Mouse (Mus musculus): ENCODE measurements around the gene Man2c1. TPM values are rescaled to one million over a fixed set of nuclear protein-coding genes. Genes with fewer than 3 reads are reported as not detected.

The Man2c1 gene
- polyA plus RNA-seq (2015; fragmentation: Nextera tagmentation; extraction: Ambion mirVana) = 65.0 and 74.5 TPM in 2 replicates

DNA sequence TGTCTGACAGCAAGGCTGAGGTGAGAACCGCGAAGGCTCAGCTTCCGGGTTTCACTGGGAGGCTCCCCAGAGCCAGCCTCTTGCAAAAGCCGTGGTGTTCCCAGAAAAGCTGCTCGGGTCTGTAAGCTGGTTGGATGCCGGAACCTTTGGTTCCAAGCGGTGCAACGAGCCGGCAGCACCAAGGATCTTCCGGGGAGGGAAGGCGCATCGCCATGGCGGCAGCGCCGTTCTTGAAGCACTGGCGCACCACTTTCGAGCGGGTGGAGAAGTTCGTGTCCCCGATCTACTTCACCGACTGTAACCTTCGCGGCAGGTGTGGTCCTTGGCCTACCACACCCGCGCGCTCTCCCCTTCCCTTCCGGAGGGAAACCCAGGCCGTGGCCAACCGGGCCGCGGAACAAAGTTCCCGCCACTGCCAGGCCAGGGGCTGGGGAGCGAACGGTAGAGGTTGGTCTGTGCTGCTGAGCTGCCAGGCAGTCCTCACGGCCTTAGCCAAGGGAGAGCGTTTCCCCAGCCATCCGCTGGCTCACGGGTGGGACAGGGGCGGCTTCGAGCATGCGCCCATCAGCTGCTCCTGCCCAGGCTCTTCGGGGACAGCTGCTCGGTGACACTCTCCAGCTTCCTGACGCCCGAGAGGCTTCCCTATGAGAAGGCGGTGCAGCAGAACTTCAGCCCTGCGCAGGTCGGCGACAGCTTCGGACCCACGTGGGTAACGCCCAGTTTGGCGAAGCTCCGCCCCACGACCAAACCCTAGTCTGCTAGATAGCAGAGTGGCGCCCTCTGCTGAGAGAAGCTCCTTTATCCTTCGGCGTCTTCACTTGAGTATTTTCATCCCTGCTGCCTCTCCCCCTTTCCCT lies at the start of gene Man2c1:
Man2c1 (plus strand) TSS at position 114 of the 857 bp plus-strand sequence.
- H3K36me3 ChIP-seq (ENCODE audit: control insufficient read depth, insufficient read depth, low read length) = peaks cover 20% of the 10 kb centered on the region
- WGBS = under 1% methylated on average over 58 of the region's 58 CpGs
- peaks cover 7% of the 10 kb centered on the region; the same call in 1 of the 2 replicates for H3K4me1 ChIP-seq (replicated peaks; ENCODE audit: control insufficient read depth, insufficient read depth, low read length)
- peak within 1 kb of the TSS; percentile 98 for H3K27ac ChIP-seq (ENCODE audit: low read length)
- H3K9ac ChIP-seq (ENCODE audit: low read length) = peak within 1 kb of the TSS; percentile 86
- peak within 1 kb of the TSS; percentile 87 for H3K4me3 ChIP-seq (ENCODE audit: low read length)
- no peaks in the 10 kb centered on the region for H3K9me3 ChIP-seq (ENCODE audit: control insufficient read depth, low read length)
- ATAC-seq (ENCODE audit: low read depth) = peak; percentile 95
- peak within 1 kb of the TSS; percentile 84 for H3K4me2 ChIP-seq (ENCODE audit: low read depth, low read length)
- H3K27me3 ChIP-seq (ENCODE audit: control insufficient read depth, insufficient read depth, low read depth, low read length) = no peaks in the 10 kb centered on the region

DNA sequence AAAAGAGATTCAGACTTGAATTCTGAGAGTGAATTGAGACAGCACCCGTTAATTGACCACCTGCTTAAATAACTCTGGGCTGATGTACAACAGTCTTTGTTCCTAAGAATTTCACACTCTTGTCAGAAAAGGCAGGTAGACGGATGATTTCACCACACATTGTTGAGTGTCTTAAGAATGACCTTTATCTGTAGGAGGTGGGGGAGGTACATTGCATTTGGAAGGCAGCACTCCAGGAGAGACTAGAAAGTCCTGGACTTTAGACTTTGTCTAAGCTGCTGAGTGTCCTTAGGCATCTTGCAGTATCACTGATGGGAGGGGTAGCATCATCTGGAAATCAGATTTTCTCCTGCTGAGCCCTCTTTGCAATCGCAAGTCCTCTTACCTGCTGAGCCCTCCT lies 48.3 kb upstream of the Man2c1 start:
- peaks cover 7% of the 10 kb centered on the region for H3K36me3 ChIP-seq (ENCODE audit: control insufficient read depth, insufficient read depth, low read length)
- H3K4me1 ChIP-seq (replicated peaks; ENCODE audit: control insufficient read depth, insufficient read depth, low read length) = peaks cover 3% of the 10 kb centered on the region; the same call in 1 of the 2 replicates
- no peak overlapping the region for H3K9ac ChIP-seq (ENCODE audit: low read length)
- 70% methylated on average over 3 of the region's 3 CpGs for WGBS
- no peak overlapping the region for H3K4me3 ChIP-seq (ENCODE audit: low read length)
- no peaks in the 10 kb centered on the region for H3K27me3 ChIP-seq (ENCODE audit: control insufficient read depth, insufficient read depth, low read depth, low read length)
- no peak overlapping the region for H3K4me2 ChIP-seq (ENCODE audit: low read depth, low read length)
- no peak overlapping the region for H3K27ac ChIP-seq (ENCODE audit: low read length)
- no peaks in the 10 kb centered on the region for H3K9me3 ChIP-seq (ENCODE audit: control insufficient read depth, low read length)
- ATAC-seq (ENCODE audit: low read depth) = no peak

- Histone ChIP-seq H3K9ac (ENCODE audit: low read length) (no peak overlapping the region), H3K36me3 (ENCODE audit: control insufficient read depth, insufficient read depth, low read length) (peaks cover 36% of the 10 kb centered on the region), H3K27me3 (ENCODE audit: control insufficient read depth, insufficient read depth, low read depth, low read length) (no peaks in the 10 kb centered on the region), H3K27ac (ENCODE audit: low read length) (no peak overlapping the region), H3K9me3 (ENCODE audit: control insufficient read depth, low read length) (no peaks in the 10 kb centered on the region), H3K4me3 (ENCODE audit: low read length) (no peak overlapping the region), H3K4me2 (ENCODE audit: low read depth, low read length) (no peak overlapping the region), H3K4me1 (replicated peaks; ENCODE audit: control insufficient read depth, insufficient read depth, low read length) (no peaks in the 10 kb centered on the region)
- no peak for ATAC-seq (ENCODE audit: low read depth)
- 91% methylated on average over 13 of the region's 13 CpGs for WGBS
Measured at GRCm38 (mm10) chr9:57117261-57117755, 13.2 kb upstream of the Man2c1 start.

DNA sequence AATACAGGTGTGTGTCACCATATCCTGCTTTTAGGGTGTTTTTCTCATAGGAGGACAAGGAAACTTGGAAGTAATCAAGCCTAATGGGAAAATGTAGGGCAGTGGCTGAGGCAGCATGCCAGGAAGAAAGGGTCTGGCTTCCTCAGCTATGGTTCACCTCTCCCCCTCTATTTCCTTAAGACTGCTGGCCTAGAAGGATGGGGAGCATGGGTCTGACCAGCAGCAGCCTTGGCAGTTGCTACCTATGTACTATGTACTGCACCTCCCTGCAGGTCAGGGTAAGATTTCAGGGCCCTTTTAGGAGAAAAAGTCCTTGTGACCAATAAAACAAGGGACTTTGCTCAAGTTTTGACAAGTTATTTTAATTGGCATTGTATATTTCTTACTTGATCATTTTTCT lies 849 bp upstream of the Man2c1 start:
- Histone ChIP-seq H3K27me3 (ENCODE audit: control insufficient read depth, insufficient read depth, low read depth, low read length) (no peaks in the 10 kb centered on the region), H3K36me3 (ENCODE audit: control insufficient read depth, insufficient read depth, low read length) (peaks cover 25% of the 10 kb centered on the region), H3K4me2 (ENCODE audit: low read depth, low read length) (peak overlapping the region; percentile 84)

DNA sequence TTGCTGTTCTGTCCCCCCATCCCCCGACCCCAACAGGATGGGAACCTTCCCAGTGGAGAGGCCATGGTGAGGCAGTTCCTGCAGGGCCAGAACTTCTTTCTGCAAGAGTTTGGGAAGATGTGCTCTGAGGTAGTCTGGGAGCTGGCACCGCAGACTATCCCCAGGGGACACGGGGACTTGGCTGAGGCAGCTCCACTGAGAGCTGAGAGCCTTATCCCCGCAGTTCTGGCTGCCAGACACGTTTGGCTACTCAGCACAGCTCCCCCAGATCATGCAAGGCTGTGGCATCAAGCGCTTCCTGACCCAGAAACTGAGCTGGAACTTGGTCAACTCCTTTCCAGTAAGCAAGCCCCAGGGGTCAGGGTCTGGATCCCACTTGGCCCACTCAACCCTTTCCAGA lies 6.8 kb downstream of the Man2c1 start:
- Histone ChIP-seq H3K9me3 (ENCODE audit: control insufficient read depth, low read length) (no peaks in the 10 kb centered on the region), H3K4me3 (ENCODE audit: low read length) (no peak overlapping the region), H3K4me1 (replicated peaks; ENCODE audit: control insufficient read depth, insufficient read depth, low read length) (no peaks in the 10 kb centered on the region), H3K27me3 (ENCODE audit: control insufficient read depth, insufficient read depth, low read depth, low read length) (no peaks in the 10 kb centered on the region), H3K36me3 (ENCODE audit: control insufficient read depth, insufficient read depth, low read length) (peaks cover 43% of the 10 kb centered on the region), H3K9ac (ENCODE audit: low read length) (no peak overlapping the region), H3K27ac (ENCODE audit: low read length) (no peak overlapping the region), H3K4me2 (ENCODE audit: low read depth, low read length) (no peak overlapping the region)
- no peak for ATAC-seq (ENCODE audit: low read depth)
- WGBS = 89% methylated on average over 6 of the region's 6 CpGs

More for the DNA sequence above, 849 bp upstream of the Man2c1 start:
- H3K9ac ChIP-seq (ENCODE audit: low read length) = no peak overlapping the region
- H3K4me3 ChIP-seq (ENCODE audit: low read length) = peak overlapping the region; percentile 87
- no peak overlapping the region for H3K27ac ChIP-seq (ENCODE audit: low read length)
- H3K4me1 ChIP-seq (replicated peaks; ENCODE audit: control insufficient read depth, insufficient read depth, low read length) = peaks cover 7% of the 10 kb centered on the region; the same call in 1 of the 2 replicates
- ATAC-seq (ENCODE audit: low read depth) = no peak
- H3K9me3 ChIP-seq (ENCODE audit: control insufficient read depth, low read length) = no peaks in the 10 kb centered on the region

DNA sequence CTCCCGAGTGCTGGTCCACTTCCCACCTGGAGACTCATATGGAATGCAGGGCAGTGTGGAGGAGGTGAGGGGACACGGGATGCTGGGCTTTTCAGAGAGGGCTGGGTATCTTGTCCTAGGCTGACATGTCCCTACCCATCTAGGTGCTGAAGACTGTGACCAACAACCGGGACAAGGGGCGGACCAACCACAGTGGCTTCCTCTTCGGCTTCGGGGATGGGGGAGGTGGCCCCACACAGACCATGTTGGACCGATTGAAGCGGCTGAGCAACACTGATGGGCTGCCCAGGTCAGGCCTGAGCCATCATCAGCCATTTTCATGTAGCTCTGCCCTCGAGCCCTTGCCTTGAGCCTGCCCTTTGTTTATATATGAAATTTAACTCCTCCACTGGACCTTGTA lies 7.3 kb downstream of the Man2c1 start:
- 75% methylated on average over 9 of the region's 9 CpGs for WGBS
- Histone ChIP-seq H3K27ac (ENCODE audit: low read length) (no peak overlapping the region), H3K4me2 (ENCODE audit: low read depth, low read length) (no peak overlapping the region), H3K9me3 (ENCODE audit: control insufficient read depth, low read length) (no peaks in the 10 kb centered on the region), H3K4me1 (replicated peaks; ENCODE audit: control insufficient read depth, insufficient read depth, low read length) (no peaks in the 10 kb centered on the region), H3K36me3 (ENCODE audit: control insufficient read depth, insufficient read depth, low read length) (peaks cover 45% of the 10 kb centered on the region), H3K27me3 (ENCODE audit: control insufficient read depth, insufficient read depth, low read depth, low read length) (no peaks in the 10 kb centered on the region), H3K9ac (ENCODE audit: low read length) (no peak overlapping the region), H3K4me3 (ENCODE audit: low read length) (no peak overlapping the region)
- ATAC-seq (ENCODE audit: low read depth) = no peak

GRCm38 (mm10) chr9:57138507-57138906 lies 8.0 kb downstream of the Man2c1 start:
- no peaks in the 10 kb centered on the region for H3K4me1 ChIP-seq (replicated peaks; ENCODE audit: control insufficient read depth, insufficient read depth, low read length)
- no peaks in the 10 kb centered on the region for H3K9me3 ChIP-seq (ENCODE audit: control insufficient read depth, low read length)
- no peak overlapping the region for H3K4me2 ChIP-seq (ENCODE audit: low read depth, low read length)
- H3K27ac ChIP-seq (ENCODE audit: low read length) = no peak overlapping the region
- no peaks in the 10 kb centered on the region for H3K27me3 ChIP-seq (ENCODE audit: control insufficient read depth, insufficient read depth, low read depth, low read length)
- 86% methylated on average over 6 of the region's 6 CpGs for WGBS
- H3K36me3 ChIP-seq (ENCODE audit: control insufficient read depth, insufficient read depth, low read length) = peaks cover 45% of the 10 kb centered on the region
- no peak overlapping the region for H3K9ac ChIP-seq (ENCODE audit: low read length)
- no peak for ATAC-seq (ENCODE audit: low read depth)
- no peak overlapping the region for H3K4me3 ChIP-seq (ENCODE audit: low read length)

- Histone ChIP-seq H3K27me3 (ENCODE audit: control insufficient read depth, insufficient read depth, low read depth, low read length) (no peaks in the 10 kb centered on the region), H3K36me3 (ENCODE audit: control insufficient read depth, insufficient read depth, low read length) (peaks cover 45% of the 10 kb centered on the region), H3K4me1 (replicated peaks; ENCODE audit: control insufficient read depth, insufficient read depth, low read length) (no peaks in the 10 kb centered on the region), H3K9me3 (ENCODE audit: control insufficient read depth, low read length) (no peaks in the 10 kb centered on the region), H3K4me3 (ENCODE audit: low read length) (no peak overlapping the region), H3K4me2 (ENCODE audit: low read depth, low read length) (no peak overlapping the region), H3K9ac (ENCODE audit: low read length) (no peak overlapping the region), H3K27ac (ENCODE audit: low read length) (no peak overlapping the region)
- 86% methylated on average over 9 of the region's 9 CpGs for WGBS
- no peak for ATAC-seq (ENCODE audit: low read depth)
Measured at GRCm38 (mm10) chr9:57139110-57139509, 8.6 kb downstream of the Man2c1 start.

DNA sequence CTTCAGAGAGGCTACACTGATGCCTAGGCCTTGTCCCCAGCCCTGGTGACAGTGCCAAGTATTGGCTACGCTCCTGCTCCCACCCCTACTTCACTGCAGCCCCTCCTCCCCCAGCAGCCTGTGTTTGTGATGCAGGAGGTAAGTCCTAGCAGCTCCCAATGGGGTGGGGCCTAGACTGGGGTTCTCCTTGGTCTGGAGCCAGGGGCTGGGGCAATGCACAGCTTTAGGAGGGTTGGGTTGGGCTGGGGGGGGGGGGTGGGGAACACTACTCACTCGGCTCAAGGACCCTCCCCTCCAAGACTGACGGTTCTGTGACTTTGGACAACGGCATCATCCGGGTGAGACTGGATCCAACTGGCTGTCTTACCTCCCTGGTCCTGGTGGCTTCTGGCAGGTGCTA lies 9.1 kb downstream of the Man2c1 start:
- Histone ChIP-seq H3K9me3 (ENCODE audit: control insufficient read depth, low read length) (no peaks in the 10 kb centered on the region), H3K27ac (ENCODE audit: low read length) (no peak overlapping the region), H3K4me3 (ENCODE audit: low read length) (no peak overlapping the region), H3K9ac (ENCODE audit: low read length) (no peak overlapping the region), H3K4me2 (ENCODE audit: low read depth, low read length) (no peak overlapping the region), H3K27me3 (ENCODE audit: control insufficient read depth, insufficient read depth, low read depth, low read length) (no peaks in the 10 kb centered on the region), H3K4me1 (replicated peaks; ENCODE audit: control insufficient read depth, insufficient read depth, low read length) (no peaks in the 10 kb centered on the region), H3K36me3 (ENCODE audit: control insufficient read depth, insufficient read depth, low read length) (peaks cover 42% of the 10 kb centered on the region)
- no peak for ATAC-seq (ENCODE audit: low read depth)
- 78% methylated on average over 5 of the region's 5 CpGs for WGBS
